Mouse (Mus musculus): ENCODE measurements around the gene Tbc1d1.
A peak's percentile ranks its signal among the peaks of the same experiment; 100 is the strongest.
"Not testable (repeated sequence)": the region's sequence is repeated elsewhere in the genome, so short reads cannot be mapped to it uniquely, and the experiment has no call there.

The Tbc1d1 gene

GRCm38 (mm10) chr5:64324353-64324752 lies 168.2 kb downstream of the Tbc1d1 start:
- DNase-seq: no peak

- no peak for DNase-seq
Measured at GRCm38 (mm10) chr5:64324920-64325319, 168.8 kb downstream of the Tbc1d1 start.

- no peak for DNase-seq
Measured at GRCm38 (mm10) chr5:64325741-64326355, 169.7 kb downstream of the Tbc1d1 start.

GRCm38 (mm10) chr5:64326427-64327181 lies 170.5 kb downstream of the Tbc1d1 start:
- DNase-seq: no peak

- peak; percentile 32 to 47 for DNase-seq
Measured at GRCm38 (mm10) chr5:64327212-64327902, 171.3 kb downstream of the Tbc1d1 start.

GRCm38 (mm10) chr5:64336767-64337408 lies 180.8 kb downstream of the Tbc1d1 start:
- peak; percentile 33 to 46 for DNase-seq

- DNase-seq: not testable (repeated sequence)
Measured at GRCm38 (mm10) chr5:64338795-64339194, 182.7 kb downstream of the Tbc1d1 start.

- DNase-seq: no peak
Measured at GRCm38 (mm10) chr5:64340366-64340765, 184.3 kb downstream of the Tbc1d1 start.

- no peak for DNase-seq
Measured at GRCm38 (mm10) chr5:64341671-64342070, 185.6 kb downstream of the Tbc1d1 start.

- no peak for DNase-seq
Measured at GRCm38 (mm10) chr5:64342138-64342537, 186.0 kb downstream of the Tbc1d1 start.

GRCm38 (mm10) chr5:64343972-64344700 lies 188.0 kb downstream of the Tbc1d1 start:
- DNase-seq: no peak

GRCm38 (mm10) chr5:64345181-64345735 lies 189.2 kb downstream of the Tbc1d1 start:
- DNase-seq: no peak

- no peak for DNase-seq
Measured at GRCm38 (mm10) chr5:64345761-64346160, 189.7 kb downstream of the Tbc1d1 start.

- DNase-seq: no peak
Measured at GRCm38 (mm10) chr5:64346343-64346885, 190.3 kb downstream of the Tbc1d1 start.

- DNase-seq: no peak
Measured at GRCm38 (mm10) chr5:64348166-64348565, 192.1 kb downstream of the Tbc1d1 start.

- no peak for DNase-seq
Measured at GRCm38 (mm10) chr5:64348780-64349179, 192.7 kb downstream of the Tbc1d1 start.

GRCm38 (mm10) chr5:64351968-64352367 lies 195.9 kb downstream of the Tbc1d1 start:
- DNase-seq: no peak

GRCm38 (mm10) chr5:64358639-64359584 lies 202.8 kb downstream of the Tbc1d1 start:
- no peak for DNase-seq

- no peak for DNase-seq
Measured at GRCm38 (mm10) chr5:64360147-64360875, 204.2 kb downstream of the Tbc1d1 start.

- not testable (repeated sequence) for DNase-seq
Measured at GRCm38 (mm10) chr5:64360876-64361268, 204.8 kb downstream of the Tbc1d1 start.
